Mouse (Mus musculus): Measurements from ENCODE around the gene Itpr3.

DNA sequence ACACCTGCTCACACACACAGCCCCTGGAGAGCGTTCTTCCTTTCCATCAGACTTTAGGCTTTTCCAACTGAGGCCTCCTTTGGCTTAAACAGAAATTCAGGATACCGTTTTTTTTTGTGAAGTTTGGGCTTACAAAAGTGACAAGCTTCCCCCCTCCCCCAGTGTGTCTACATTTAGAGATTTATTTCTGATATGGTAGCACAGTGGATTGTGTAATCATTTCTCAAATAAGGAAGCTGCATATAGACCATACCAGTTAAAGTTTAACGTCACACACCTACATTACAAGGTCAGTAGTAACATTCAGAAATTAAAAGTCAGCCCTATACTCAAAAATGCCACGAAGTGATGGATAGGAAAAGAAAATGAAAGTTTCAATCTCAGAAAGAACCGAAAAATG is 24.8 kb downstream of the Itpr3 start:
- no peak for TF ChIP-seq CTCF (IDR thresholded peaks at IDR 0.05; ENCODE audit: extremely low read depth, insufficient read depth, low read length)
- no peak for TF ChIP-seq POLR2A (IDR thresholded peaks at IDR 0.05; ENCODE audit: extremely low read depth, insufficient read depth, low read length)

Data from cortical plate, adult 2 months (tissue).